Mouse (Mus musculus): ENCODE measurements around the gene Vcan.

GRCm38 (mm10) chr13:89765966-89766365 lies 23.7 kb upstream of the Vcan start:
- TF ChIP-seq POLR2A (IDR thresholded peaks at IDR 0.05; ENCODE audit: low read depth, low read length) (no peak), CTCF (IDR thresholded peaks at IDR 0.05; ENCODE audit: borderline replicate concordance, insufficient read depth, low read length) (no peak)

Measured in embryonic fibroblast, embryonic 13.5 days (primary cell).